Mouse (Mus musculus) cerebellum, adult 2 months (tissue): ENCODE data around the gene Cntn2.

ENCODE experiments used
- CTCF ChIP-seq: fragments of 200-500 bp; IDR thresholded peaks from 2 replicates; pipeline ENCODE4 v1.5.1; 2011; ENCODE audit warnings: low read depth, mild to moderate bottlenecking, control low read depth, low read length, moderate library complexity, borderline replicate concordance; ENCODE audit not compliant: insufficient read depth
- POLR2A ChIP-seq: fragments of 200-500 bp; IDR thresholded peaks from 2 replicates; pipeline ENCODE4 v1.6.1; 2011; ENCODE audit warnings: low read length, control low read depth, borderline replicate concordance; ENCODE audit not compliant: insufficient read depth

GRCm38 (mm10) chr1:132532521-132532920 is 10.5 kb downstream of the Cntn2 start:
- no peak for TF ChIP-seq POLR2A
- no peak for TF ChIP-seq CTCF
